Mouse (Mus musculus) CH12.LX (cell line): ENCODE measurements at regions not wholly inside any gene's neighbourhood (a gene's known extent, or its start where the extent isn't known, plus 50 kb on each side); places are given as distances from the start of the nearest gene placed in this dataset.

Source experiments
- DNase-seq: peaks from one replicate; pipeline ENCODE4 v3.0.0-alpha.2; 2013; ENCODE audit errors: extremely low read depth
- H3K27ac ChIP-seq: 2 replicates; pipeline ENCODE4 v1.5.1; 2012; ENCODE audit warnings: low read depth, mild to moderate bottlenecking, control low read depth, moderate library complexity; ENCODE audit not compliant: insufficient read depth
- H3K27me3 ChIP-seq: replicated peaks from 2 replicates; pipeline ENCODE3; 2012; ENCODE audit warnings: inconsistent platforms
- H3K36me3 ChIP-seq, 2 experiments: replicated peaks in 1 of 2; 2 replicates each; pipeline versions ENCODE3 to v1.6.1; 2012; ENCODE audit warnings: inconsistent platforms in 1 of 2, low read length in 1 of 2, mild to moderate bottlenecking in 1 of 2, mixed read lengths in 1 of 2, moderate library complexity in 1 of 2; ENCODE audit not compliant: control insufficient read depth in 1 of 2, insufficient read depth in 1 of 2
- H3K4me1 ChIP-seq, 2 experiments: 2 replicates each; pipeline ENCODE4 v1.6.1; 2012; ENCODE audit warnings: inconsistent platforms in 1 of 2, moderate library complexity in 1 of 2; ENCODE audit not compliant: insufficient read depth in 2 of 2, control insufficient read depth in 1 of 2
- H3K4me2 ChIP-seq: 2 replicates; pipeline ENCODE4 v1.6.1; 2012; ENCODE audit warnings: low read depth, mild to moderate bottlenecking, control low read depth; ENCODE audit not compliant: poor library complexity, insufficient read depth, severe bottlenecking
- H3K4me3 ChIP-seq, 3 experiments: fragments of 150-350 bp in 1 of 3; sonication (generic) in 1 of 3; replicated peaks in 1 of 3; 2 replicates each; pipeline versions ENCODE3 to v1.5.1; 2011 to 2012; ENCODE audit warnings: low read depth in 2 of 3, low read length in 2 of 3, mild to moderate bottlenecking in 2 of 3, moderate library complexity in 2 of 3, control low read depth in 1 of 3, improper control_type of control experiment in 1 of 3, inconsistent platforms in 1 of 3, mixed read lengths in 1 of 3; ENCODE audit not compliant: poor library complexity in 1 of 3
- H3K79me2 ChIP-seq: replicated peaks from 2 replicates; pipeline ENCODE4 v1.6.1; 2012; ENCODE audit warnings: mild to moderate bottlenecking, moderate library complexity; ENCODE audit not compliant: control insufficient read depth, poor library complexity, insufficient read depth, severe bottlenecking; ENCODE audit errors: extremely low read depth
- H3K9ac ChIP-seq: 2 replicates; pipeline ENCODE4 v1.6.1; 2012; ENCODE audit warnings: low read depth, mild to moderate bottlenecking, control low read depth, moderate library complexity; ENCODE audit not compliant: insufficient read depth
- H3K9me3 ChIP-seq: replicated peaks from 2 replicates; pipeline ENCODE3; 2012; ENCODE audit warnings: low read length, inconsistent platforms, mixed read lengths
- BHLHE40 ChIP-seq: IDR thresholded peaks from 2 replicates; pipeline ENCODE4 v1.6.1; 2011; ENCODE audit warnings: mild to moderate bottlenecking, low read depth, low read length, improper control_type of control experiment
- CHD1 ChIP-seq: IDR thresholded peaks from 2 replicates; pipeline ENCODE4 v1.6.1; 2012; ENCODE audit warnings: low read depth, low read length, improper control_type of control experiment, inconsistent platforms
- CHD2 ChIP-seq: IDR thresholded peaks from 2 replicates; pipeline ENCODE4 v1.6.1; 2011; ENCODE audit warnings: low read length, improper control_type of control experiment
- CTCF ChIP-seq, 2 experiments: IDR thresholded peaks in 1 of 2; conservative IDR thresholded peaks in 1 of 2; 2 replicates each; pipeline ENCODE4 v1.5.1; 2011 to 2012; ENCODE audit warnings: low read depth in 2 of 2, low read length in 2 of 2, improper control_type of control experiment in 1 of 2, inconsistent platforms in 1 of 2, mild to moderate bottlenecking in 1 of 2, moderate library complexity in 1 of 2
- ELF1 ChIP-seq: IDR thresholded peaks from 2 replicates; pipeline ENCODE4 v1.6.1; 2014; ENCODE audit warnings: low read depth, mild to moderate bottlenecking, inconsistent platforms, low read length, improper control_type of control experiment
- GABPA ChIP-seq: IDR thresholded peaks from 2 replicates; pipeline ENCODE4 v1.6.1; 2012; ENCODE audit warnings: low read depth, low read length, improper control_type of control experiment, inconsistent platforms; ENCODE audit not compliant: insufficient replicate concordance
- JUN ChIP-seq: IDR thresholded peaks from 2 replicates; pipeline ENCODE4 v1.6.1; 2011; ENCODE audit warnings: low read depth, mild to moderate bottlenecking, low read length, improper control_type of control experiment, moderate library complexity; ENCODE audit not compliant: insufficient read depth
- JUND ChIP-seq: conservative IDR thresholded peaks from 2 replicates; pipeline ENCODE4 v1.6.1; 2011; ENCODE audit warnings: low read depth, low read length, improper control_type of control experiment
- MAFK ChIP-seq: IDR thresholded peaks from 2 replicates; pipeline ENCODE4 v1.6.1; 2011; ENCODE audit warnings: low read length, improper control_type of control experiment; ENCODE audit not compliant: insufficient replicate concordance
- MAZ ChIP-seq: IDR thresholded peaks from 2 replicates; pipeline ENCODE4 v1.6.1; 2012; ENCODE audit warnings: low read depth, mild to moderate bottlenecking, inconsistent platforms, low read length, improper control_type of control experiment, moderate library complexity
- MEF2A ChIP-seq: IDR thresholded peaks from 2 replicates; pipeline ENCODE4 v1.6.1; 2014; ENCODE audit warnings: low read depth, mild to moderate bottlenecking, inconsistent platforms, low read length, improper control_type of control experiment, borderline replicate concordance
- MXI1 ChIP-seq: IDR thresholded peaks from 2 replicates; pipeline ENCODE4 v1.6.1; 2011; ENCODE audit warnings: mild to moderate bottlenecking, low read depth, low read length, improper control_type of control experiment
- MYC ChIP-seq: IDR thresholded peaks from 2 replicates; pipeline ENCODE4 v1.6.1; 2011; ENCODE audit warnings: low read depth, mild to moderate bottlenecking, improper control_type of control experiment, low read length
- NELFE ChIP-seq: IDR thresholded peaks from 2 replicates; pipeline ENCODE4 v1.6.1; 2011; ENCODE audit warnings: low read depth, low read length, improper control_type of control experiment
- NRF1 ChIP-seq: IDR thresholded peaks from 2 replicates; pipeline ENCODE4 v1.6.1; 2014; ENCODE audit warnings: low read depth, mild to moderate bottlenecking, inconsistent platforms, low read length, improper control_type of control experiment, moderate library complexity
- RAD21 ChIP-seq: IDR thresholded peaks from 2 replicates; pipeline ENCODE4 v1.6.1; 2011; ENCODE audit warnings: low read depth, mild to moderate bottlenecking, low read length, improper control_type of control experiment, moderate library complexity
- RCOR1 ChIP-seq: conservative IDR thresholded peaks from 2 replicates; pipeline ENCODE4 v1.6.1; 2012; ENCODE audit warnings: low read depth, mild to moderate bottlenecking, inconsistent platforms, low read length, improper control_type of control experiment
- SIN3A ChIP-seq: IDR thresholded peaks from 2 replicates; pipeline ENCODE4 v1.6.1; 2012; ENCODE audit warnings: low read length, improper control_type of control experiment, inconsistent platforms
- SMC3 ChIP-seq: IDR thresholded peaks from 2 replicates; pipeline ENCODE4 v1.6.1; 2011; ENCODE audit warnings: low read depth, low read length, improper control_type of control experiment
- TBP ChIP-seq: conservative IDR thresholded peaks from 2 replicates; pipeline ENCODE4 v1.6.1; 2011; ENCODE audit warnings: low read depth, low read length, improper control_type of control experiment
- USF1 ChIP-seq: IDR thresholded peaks from 2 replicates; pipeline ENCODE4 v1.6.1; 2014; ENCODE audit warnings: low read depth, mild to moderate bottlenecking, inconsistent platforms, low read length, improper control_type of control experiment
- dilution Hi-C: fragments of 300-500 bp; cut with MboI; formaldehyde crosslinking; loops from 2 replicates; pipeline ENCODE4 v1.14.3; 2020; ENCODE audit warnings: low sequenced_read_pairs; ENCODE audit not compliant: extremely low pct_unique_long_range_greater_than_20kb, extremely low pct_ligation_motif_present
- in situ Hi-C: fragments of 300-500 bp; cut with MboI; formaldehyde crosslinking; loops from 3 replicates; pipeline ENCODE4 v1.14.3; 2019; ENCODE audit warnings: low sequenced_read_pairs, low pct_ligation_motif_present, low pct_unique_long_range_greater_than_20kb, mixed read lengths

DNA sequence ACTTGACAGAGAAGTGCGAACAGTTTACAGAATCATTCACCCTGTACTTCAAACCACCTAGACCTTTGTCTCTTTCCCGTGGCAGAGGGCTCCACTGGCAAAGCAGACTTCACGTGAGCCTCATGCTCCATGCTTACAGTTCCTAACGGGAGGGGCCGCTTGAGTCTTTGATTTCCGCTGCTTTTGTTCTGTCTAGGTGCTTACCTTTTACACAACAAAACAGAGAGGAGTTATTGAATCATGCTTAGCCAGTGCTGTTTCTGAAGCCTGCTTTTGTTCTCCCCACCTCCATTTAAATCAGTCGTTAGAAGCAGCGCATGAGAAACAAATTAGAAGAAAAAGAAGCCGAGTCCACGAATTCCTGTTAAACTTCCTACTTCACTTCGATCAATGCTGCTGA lies 61.9 kb upstream of the Ubash3b start:
- dilution Hi-C loops, result no loop called here
- no peaks in the 10 kb centered on the region for H3K27me3 ChIP-seq

DNA sequence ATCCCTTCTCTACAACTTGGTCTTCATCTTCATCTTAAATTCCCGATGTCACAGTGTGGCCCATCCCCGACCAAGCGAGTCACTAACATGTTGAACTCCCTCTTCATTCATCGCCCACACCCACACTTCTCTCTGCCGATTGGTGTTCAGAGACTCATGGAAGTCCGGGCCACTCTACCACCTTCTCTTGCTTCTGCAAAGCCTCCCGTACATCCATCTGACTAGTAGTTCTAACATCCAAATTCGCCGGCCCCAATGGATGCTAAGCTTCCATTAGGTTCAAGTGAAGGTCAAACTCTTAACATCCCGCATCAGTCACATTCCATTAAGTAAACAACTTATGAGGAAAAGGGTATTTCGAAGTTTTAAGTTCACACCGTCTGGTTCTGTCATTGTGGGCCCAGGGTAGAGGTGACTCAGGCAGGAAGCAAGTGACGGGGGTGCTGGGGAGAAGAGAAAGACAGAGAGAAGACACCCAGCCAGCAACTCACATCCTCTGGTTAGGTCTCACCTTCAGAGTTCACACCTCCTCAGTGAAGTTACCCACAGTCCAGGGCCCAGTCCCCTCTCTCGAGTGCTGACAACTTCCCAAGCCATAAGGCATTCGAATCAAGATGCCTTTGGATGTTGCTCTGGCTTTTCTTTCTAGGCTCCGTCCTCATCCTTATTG lies 61.0 kb upstream of the Ubash3b start:
- Histone ChIP-seq H3K79me2 (no peaks in the 10 kb centered on the region), H3K4me3 (no peak overlapping the region), H3K27ac (no peak overlapping the region)
- dilution Hi-C loops, result no loop called here
- no peak for DNase-seq
- in situ Hi-C loops, result loop anchor here (10.0 kb wide), 1 partner anchor 232 kb away; no protein-coding TSS in a partner anchor
- no peak for TF ChIP-seq MEF2A
- no peak for TF ChIP-seq MYC
- no peak for TF ChIP-seq MAFK
- TF ChIP-seq SMC3, result no peak
- TF ChIP-seq BHLHE40, result no peak
- no peak for TF ChIP-seq CHD1
- TF ChIP-seq JUN, result no peak
- TF ChIP-seq CTCF (conservative IDR thresholded peaks at IDR 0.05 in 1 of 2, IDR thresholded peaks at IDR 0.05 in 1 of 2; ENCODE audit: low read depth in 2 of 2, low read length in 2 of 2), result no peak
- no peak for TF ChIP-seq RAD21
- no peak for TF ChIP-seq MAZ
- no peak for TF ChIP-seq SIN3A
- no peak for TF ChIP-seq RCOR1
- TF ChIP-seq USF1, result no peak
- no peak for TF ChIP-seq ELF1
- no peak for TF ChIP-seq CHD2
- no peak for TF ChIP-seq NRF1
- no peak for TF ChIP-seq NELFE
- no peak for TF ChIP-seq TBP
- TF ChIP-seq, all 38 proteins: peak for 0
- Histone ChIP-seq H3K4me2 (no peak overlapping the region), H3K9ac (no peak overlapping the region), H3K4me1 (peaks cover 11 to 32% of the 10 kb centered on the region in 2 experiments), H3K36me3 (no peaks in the 10 kb centered on the region), H3K27me3 (no peaks in the 10 kb centered on the region), H3K9me3 (no peaks in the 10 kb centered on the region)

More for the DNA sequence above, 61.9 kb upstream of the Ubash3b start:
- no peak overlapping the region for H3K4me2 ChIP-seq
- no peak overlapping the region for H3K27ac ChIP-seq
- no peak for DNase-seq
- TF ChIP-seq USF1 (no peak), ELF1 (no peak), TBP (no peak), NELFE (no peak), MXI1 (no peak), GABPA (no peak), MEF2A (no peak), JUN (no peak), JUND (no peak), CTCF (conservative IDR thresholded peaks at IDR 0.05 in 1 of 2, IDR thresholded peaks at IDR 0.05 in 1 of 2; ENCODE audit: low read depth in 2 of 2, low read length in 2 of 2) (no peak), CHD1 (no peak)
- H3K9ac ChIP-seq, result no peak overlapping the region
- H3K9me3 ChIP-seq, result no peaks in the 10 kb centered on the region
- in situ Hi-C loops, result loop anchor here (10.0 kb wide), 1 partner anchor 231 kb away; no protein-coding TSS in a partner anchor
- peaks cover 13 to 36% of the 10 kb centered on the region in 2 experiments for H3K4me1 ChIP-seq
- H3K36me3 ChIP-seq, result no peaks in the 10 kb centered on the region
- no peak overlapping the region for H3K4me3 ChIP-seq
- H3K79me2 ChIP-seq, result no peaks in the 10 kb centered on the region
